Mouse (Mus musculus) thymus, adult 2 months (tissue): ENCODE data around the gene Fgfr2.
"Not testable (repeated sequence)": the region's sequence is repeated elsewhere in the genome, so short reads cannot be mapped to it uniquely, and the experiment has no call there.

Experiments used
- CTCF ChIP-seq: fragments of 200-500 bp; IDR thresholded peaks from 2 replicates; pipeline ENCODE4 v1.5.1; 2012; ENCODE audit warnings: mild to moderate bottlenecking, control low read depth, low read length, moderate library complexity, borderline replicate concordance; ENCODE audit not compliant: control insufficient read depth, poor library complexity, insufficient read depth; ENCODE audit errors: extremely low read depth
- POLR2A ChIP-seq: fragments of 200-500 bp; IDR thresholded peaks from 2 replicates; pipeline ENCODE4 v1.6.1; 2012; ENCODE audit warnings: mild to moderate bottlenecking, low read length, control low read depth, moderate library complexity; ENCODE audit not compliant: control insufficient read depth, poor library complexity, insufficient read depth; ENCODE audit errors: extremely low read depth

DNA sequence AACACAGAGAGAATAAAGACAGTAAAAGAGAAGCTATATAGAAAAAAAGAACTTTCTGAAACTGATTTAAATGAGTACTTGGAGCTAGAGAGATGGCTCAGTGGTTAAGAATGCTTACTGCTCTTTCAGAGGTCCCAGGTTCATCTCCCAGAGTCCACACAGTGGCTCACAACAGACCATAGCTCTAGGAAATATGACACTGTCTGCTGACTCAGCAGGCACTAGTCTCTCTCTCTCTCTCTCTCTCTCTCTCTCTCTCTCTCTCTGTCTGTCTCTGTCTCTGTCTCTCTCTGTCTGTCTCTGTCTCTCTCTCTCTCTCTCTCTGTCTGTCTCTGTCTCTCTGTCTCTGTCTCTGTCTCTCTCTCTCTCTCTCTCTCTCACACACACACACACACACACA lies 620.7 kb downstream of the Fgfr2 start:
- not testable (repeated sequence) for TF ChIP-seq CTCF, POLR2A
